Mouse (Mus musculus) brown adipose tissue, adult 24 weeks (tissue): Measurements from ENCODE around the gene Tnfaip8l2. TPM values are rescaled to one million over a fixed set of nuclear protein-coding genes. Genes with fewer than 3 reads are reported as not detected.
"Not testable (repeated sequence)": the region's sequence is repeated elsewhere in the genome, so short reads cannot be mapped to it uniquely, and the experiment has no call there.

Experiments
- H3K27ac ChIP-seq: fragments of 200-500 bp; replicated peaks from 2 replicates; pipeline ENCODE4 v1.5.1; 2012; ENCODE audit warnings: low read depth, mild to moderate bottlenecking, low read length
- H3K4me1 ChIP-seq: fragments of 200-500 bp; 2 replicates; pipeline ENCODE4 v1.6.1; 2012; ENCODE audit warnings: low read length, mixed read lengths; ENCODE audit not compliant: control insufficient read depth, insufficient read depth, insufficient read length
- H3K4me3 ChIP-seq: fragments of 200-500 bp; 2 replicates; pipeline ENCODE4 v1.5.1; 2012; ENCODE audit warnings: low read depth, mild to moderate bottlenecking, low read length, moderate library complexity; ENCODE audit not compliant: insufficient read depth
- polyA plus RNA-seq: library from polyadenylated mRNA; stranded (reverse); fragments of >200 nt; gene quantifications from 2 replicates; pipeline ENCODE4 v1.2.4, GENCODE M21; 2012; ENCODE audit not compliant: missing spikeins, insufficient read depth, insufficient read length

Gene Tnfaip8l2
- polyA plus RNA-seq, 1 experiment: 2.8 TPM

- H3K27ac ChIP-seq: peak overlapping the region; percentile 31
- H3K4me1 ChIP-seq: no peaks in the 10 kb centered on the region
- peak overlapping the region; percentile 21; the same call in 1 of the 2 replicates for H3K4me3 ChIP-seq
These were observed 2.4 kb downstream of the Tnfaip8l2 start for GRCm38 (mm10) chr3:95139586-95140288.

GRCm38 (mm10) chr3:95136336-95136735 lies 5.8 kb downstream of the Tnfaip8l2 start:
- Histone ChIP-seq H3K4me3 (no peak overlapping the region), H3K4me1 (peaks cover 4% of the 10 kb centered on the region), H3K27ac (no peak overlapping the region)

DNA sequence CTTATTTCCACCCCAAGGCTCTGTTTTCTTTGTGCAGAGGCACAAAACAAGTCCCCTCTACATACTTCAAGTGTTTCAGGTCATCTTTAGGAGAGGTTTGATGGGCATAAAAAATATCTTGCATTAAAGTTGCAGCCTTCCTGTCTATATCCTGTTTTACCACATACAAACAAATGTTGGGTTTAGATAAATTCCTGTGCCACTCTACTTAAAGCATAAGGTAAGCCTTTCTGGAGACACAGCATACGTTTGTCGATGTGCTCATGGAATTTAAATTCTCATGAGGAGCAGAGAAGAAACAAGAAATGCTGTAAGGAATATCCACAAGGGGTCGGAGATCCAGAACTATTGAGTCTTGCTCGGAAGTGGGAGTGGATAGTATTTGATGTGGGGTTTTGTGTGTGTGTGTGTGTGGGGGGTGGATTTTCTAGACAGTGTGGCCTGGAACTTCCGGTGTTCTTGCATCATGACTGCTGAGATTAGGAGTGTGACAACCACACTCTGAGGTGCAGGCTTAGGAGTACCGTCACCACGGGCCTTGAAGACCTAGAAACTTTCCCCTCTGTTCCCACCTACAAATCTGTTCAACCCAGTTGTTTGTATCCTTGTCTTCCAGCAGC lies 6.6 kb downstream of the Tnfaip8l2 start:
- Histone ChIP-seq H3K4me1 (peaks cover 4% of the 10 kb centered on the region), H3K27ac (no peak overlapping the region), H3K4me3 (peak overlapping the region; percentile 17; the same call in 1 of the 2 replicates)

GRCm38 (mm10) chr3:95135023-95135422 lies 7.1 kb downstream of the Tnfaip8l2 start:
- H3K27ac ChIP-seq: no peak overlapping the region

GRCm38 (mm10) chr3:95134133-95134532 lies 8.0 kb downstream of the Tnfaip8l2 start:
- not testable (repeated sequence) for H3K4me3 ChIP-seq, H3K27ac ChIP-seq, H3K4me1 ChIP-seq

More at GRCm38 (mm10) chr3:95135023-95135422, 7.1 kb downstream of the Tnfaip8l2 start:
- Histone ChIP-seq H3K4me3 (peak overlapping the region; percentile 49), H3K4me1 (peaks cover 4% of the 10 kb centered on the region)

- Histone ChIP-seq H3K4me1 (peaks cover 4% of the 10 kb centered on the region), H3K4me3 (peak within 1 kb of the TSS; percentile 70), H3K27ac (peak within 1 kb of the TSS; percentile 78)
These were observed 8.5 kb downstream of the Tnfaip8l2 start, which contains the start of the genes Scnm1 and Lysmd1 for GRCm38 (mm10) chr3:95133680-95134101. Gene Scnm1, minus strand, starts transcription at chr3:95134011. Gene Lysmd1, plus strand, starts transcription at chr3:95134088.

- H3K4me3 ChIP-seq: peak overlapping the region; percentile 70
- peak overlapping the region; percentile 78; the same call in 1 of the 2 replicates for H3K27ac ChIP-seq
These were observed 9.0 kb downstream of the Tnfaip8l2 start for GRCm38 (mm10) chr3:95133176-95133575.

DNA sequence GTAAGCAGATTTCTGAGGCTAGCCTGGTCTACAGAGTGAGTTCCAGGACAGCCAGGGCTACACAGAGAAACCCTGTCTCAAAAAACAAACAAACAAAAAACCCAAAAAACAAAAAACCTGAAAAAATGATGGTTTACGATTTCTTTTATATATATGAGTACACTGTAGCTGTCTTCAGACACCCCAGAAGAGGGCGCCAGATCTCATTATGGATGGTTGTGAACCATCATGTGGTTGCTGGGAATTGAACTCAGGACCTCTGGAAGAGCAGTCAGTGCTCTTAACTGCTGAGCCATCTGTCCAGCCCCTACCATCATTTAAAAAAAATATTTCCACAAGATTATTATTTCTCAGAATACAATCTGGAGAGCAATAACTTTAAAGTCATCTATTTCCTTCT lies 9.8 kb downstream of the Tnfaip8l2 start:
- H3K4me1 ChIP-seq, H3K27ac ChIP-seq: not testable (repeated sequence)
- peak overlapping the region; percentile 70; the same call in 1 of the 2 replicates for H3K4me3 ChIP-seq

More at GRCm38 (mm10) chr3:95133176-95133575, 9.0 kb downstream of the Tnfaip8l2 start:
- peaks cover 4% of the 10 kb centered on the region for H3K4me1 ChIP-seq

DNA sequence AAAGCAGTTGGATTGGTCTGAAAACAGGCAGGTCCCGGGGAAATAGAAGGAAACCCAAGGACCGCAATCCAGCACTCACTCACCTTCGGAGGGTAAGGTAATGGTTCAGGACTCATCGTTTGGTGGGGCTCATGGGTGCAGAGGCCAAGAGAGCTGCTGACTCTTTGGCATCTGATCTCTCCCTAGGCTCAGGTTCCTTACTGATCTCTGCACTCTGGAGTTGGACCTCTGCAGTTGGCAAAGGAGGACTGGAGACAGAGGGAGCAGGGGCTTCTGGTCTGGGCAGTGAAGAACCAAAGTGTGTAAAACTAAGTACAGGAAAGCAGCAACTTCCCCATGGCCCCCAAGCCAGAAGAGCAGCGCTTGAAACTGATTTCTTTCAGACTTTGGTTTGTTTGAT lies 12.1 kb downstream of the Tnfaip8l2 start:
- peaks cover 4% of the 10 kb centered on the region for H3K4me1 ChIP-seq
- no peak overlapping the region for H3K27ac ChIP-seq
- no peak overlapping the region for H3K4me3 ChIP-seq

DNA sequence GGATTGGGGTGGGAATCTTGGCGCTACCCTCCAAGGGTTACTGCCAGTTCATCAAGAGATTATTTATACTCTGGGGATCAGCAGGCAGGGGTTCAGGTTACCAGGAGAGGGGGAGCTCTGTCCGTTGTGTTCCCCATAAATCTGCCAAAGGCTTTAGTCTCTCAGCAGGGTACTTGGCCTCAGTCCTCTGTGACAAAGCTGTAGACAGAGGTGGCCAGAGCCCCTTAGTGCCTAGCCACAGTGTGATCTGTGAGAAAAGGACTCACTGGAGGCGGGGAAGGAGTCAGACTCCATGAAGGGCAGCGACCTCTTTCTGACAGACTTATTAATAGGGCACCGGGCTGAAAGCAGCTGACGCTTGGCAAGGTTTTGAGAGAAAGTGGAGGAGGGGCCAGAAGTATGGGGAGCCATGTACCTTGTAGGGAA lies 12.9 kb downstream of the Tnfaip8l2 start:
- Histone ChIP-seq H3K4me1 (peaks cover 4% of the 10 kb centered on the region), H3K27ac (no peak overlapping the region), H3K4me3 (no peak overlapping the region)

DNA sequence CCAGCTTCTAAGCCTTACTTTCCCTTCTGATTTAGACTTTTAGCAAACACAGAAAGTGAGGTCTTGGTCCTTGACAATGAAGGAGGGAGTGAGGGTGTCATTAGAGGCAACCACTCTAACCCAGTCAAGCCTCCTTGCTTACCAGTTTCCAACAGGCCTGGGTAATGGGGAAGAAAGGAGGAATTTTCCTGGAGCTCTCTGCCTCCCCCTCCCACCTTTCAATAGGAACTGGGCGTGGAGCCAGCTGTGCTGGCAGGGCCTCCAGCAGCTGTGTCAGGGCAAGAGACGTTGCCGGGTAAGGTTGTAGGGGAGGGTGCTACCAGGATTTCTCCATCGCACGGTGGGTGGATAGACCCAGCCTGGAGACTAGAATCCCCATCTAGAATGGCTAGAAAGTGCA lies 17.2 kb downstream of the Tnfaip8l2 start:
- Histone ChIP-seq H3K27ac (no peak overlapping the region), H3K4me1 (0 out of 2 replicates have a peak, but pooled peaks cover 3% of the 10 kb centered on the region), H3K4me3 (no peak overlapping the region)

DNA sequence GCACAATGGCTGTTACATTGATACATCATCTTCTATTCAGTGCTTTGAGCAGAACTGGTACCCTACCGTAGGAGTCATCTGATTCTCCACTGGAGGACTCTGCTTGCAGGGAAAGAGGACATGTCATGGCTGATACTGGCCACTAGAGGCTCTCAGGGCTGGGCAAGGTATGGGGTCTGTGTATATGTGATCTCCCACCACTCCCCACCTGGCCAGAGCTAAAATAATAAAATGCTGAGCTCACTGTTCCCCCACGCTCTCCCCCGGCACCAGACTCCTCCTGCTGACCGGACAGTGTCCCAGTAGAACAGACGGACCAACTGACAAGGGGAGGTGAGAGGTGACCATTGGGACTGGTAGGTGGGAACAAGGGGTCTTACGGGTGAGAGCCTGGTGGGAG lies 17.9 kb downstream of the Tnfaip8l2 start, which contains the start of gene Tmod4:
TSS of gene Tmod4 (plus strand) at position 231 of the 400 bp plus-strand sequence.
- H3K4me3 ChIP-seq: no peak within 1 kb of the TSS
- no peak within 1 kb of the TSS for H3K27ac ChIP-seq
- 0 out of 2 replicates have a peak, but pooled peaks cover 3% of the 10 kb centered on the region for H3K4me1 ChIP-seq

GRCm38 (mm10) chr3:95121580-95121979 lies 20.6 kb downstream of the Tnfaip8l2 start:
- Histone ChIP-seq H3K4me3 (no peak overlapping the region), H3K4me1 (0 out of 2 replicates have a peak, but pooled peaks cover 3% of the 10 kb centered on the region), H3K27ac (peak overlapping the region; percentile 82)

- H3K4me1 ChIP-seq: peaks cover 3% of the 10 kb centered on the region; the same call in 1 of the 2 replicates
- H3K4me3 ChIP-seq: no peak overlapping the region
- no peak overlapping the region for H3K27ac ChIP-seq
These were observed 24.4 kb downstream of the Tnfaip8l2 start for GRCm38 (mm10) chr3:95117751-95118150.

- peak overlapping the region; percentile 78; the same call in 1 of the 2 replicates for H3K27ac ChIP-seq
- no peaks in the 10 kb centered on the region; the same call in 1 of the 2 replicates for H3K4me1 ChIP-seq
- peak overlapping the region; percentile 30; the same call in 1 of the 2 replicates for H3K4me3 ChIP-seq
These were observed 29.4 kb downstream of the Tnfaip8l2 start for GRCm38 (mm10) chr3:95112760-95113159.
